Mouse (Mus musculus) spleen, adult 2 months (tissue): ENCODE measurements around the gene Tmem82. TPM values are rescaled to one million over a fixed set of nuclear protein-coding genes. Genes with fewer than 3 reads are reported as not detected.

Source experiments
- DNase-seq, 2 experiments: peaks; one replicate each; pipeline versions ENCODE4 v3.0.0 to v3.0.0-alpha.2; 2012 to 2021; ENCODE audit warnings: low spot score in 2 of 2, low read depth in 1 of 2
- H3K27ac ChIP-seq: fragments of 200-500 bp; 2 replicates; pipeline ENCODE4 v1.5.1; 2012; ENCODE audit warnings: low read length, inconsistent platforms; ENCODE audit not compliant: insufficient read depth
- H3K27me3 ChIP-seq: fragments of 200-500 bp; 2 replicates; pipeline ENCODE4 v1.6.1; 2012; ENCODE audit warnings: mild to moderate bottlenecking, moderate library complexity, low read length, inconsistent platforms; ENCODE audit not compliant: control insufficient read depth, insufficient read depth
- H3K36me3 ChIP-seq: fragments of 200-500 bp; 2 replicates; pipeline ENCODE4 v1.6.1; 2012; ENCODE audit warnings: mild to moderate bottlenecking, low read length, inconsistent platforms; ENCODE audit not compliant: control insufficient read depth, insufficient read depth
- H3K4me1 ChIP-seq: fragments of 200-500 bp; 2 replicates; pipeline ENCODE4 v1.6.1; 2011; ENCODE audit warnings: inconsistent platforms; ENCODE audit not compliant: control insufficient read depth, insufficient read depth, insufficient read length
- H3K4me3 ChIP-seq: fragments of 200-500 bp; 2 replicates; pipeline ENCODE4 v1.5.1; 2011; ENCODE audit warnings: mild to moderate bottlenecking, inconsistent platforms; ENCODE audit not compliant: insufficient read depth, insufficient read length; ENCODE audit errors: extremely low read depth
- CTCF ChIP-seq: fragments of 200-500 bp; IDR thresholded peaks from 2 replicates; pipeline ENCODE4 v1.5.1; 2011; ENCODE audit warnings: mild to moderate bottlenecking, inconsistent platforms; ENCODE audit not compliant: insufficient read depth, insufficient read length, insufficient replicate concordance; ENCODE audit errors: extremely low read depth
- POLR2A ChIP-seq: fragments of 200-500 bp; IDR thresholded peaks from 2 replicates; pipeline ENCODE4 v1.6.1; 2011; ENCODE audit warnings: low read depth, low read length, inconsistent platforms
- WGBS: fragments of 180-500 bp; shearing (Covaris S2); methylation state at CpG from one replicate; pipeline ENCODE4 v1.1.7; 2018; 5-methylcytosine and 5-hydroxymethylcytosine counted together
- polyA plus RNA-seq: library from polyadenylated mRNA; depleted of rRNA; stranded (reverse); fragments of >200 nt; gene quantifications from 2 replicates; pipeline ENCODE4 v1.2.3, GENCODE M21; 2012; rRNA removed

Tmem82 gene
- polyA plus RNA-seq, 1 experiment: 0.56 TPM

- TF ChIP-seq POLR2A (no peak), CTCF (no peak)
- WGBS: 91% methylated on average over 6 of the region's 6 CpGs
- Histone ChIP-seq H3K36me3 (no peaks in the 10 kb centered on the region), H3K27me3 (no peaks in the 10 kb centered on the region), H3K4me3 (no peak overlapping the region), H3K27ac (no peak overlapping the region), H3K4me1 (no peaks in the 10 kb centered on the region)
- DNase-seq: no peak
Observed at GRCm38 (mm10) chr4:141566187-141566586, 52.2 kb downstream of the Tmem82 start.

- Histone ChIP-seq H3K36me3 (no peaks in the 10 kb centered on the region), H3K4me3 (no peak overlapping the region), H3K27ac (no peak overlapping the region), H3K4me1 (no peaks in the 10 kb centered on the region), H3K27me3 (no peaks in the 10 kb centered on the region)
- 64% methylated on average over 7 of the region's 7 CpGs for whole genome bisulfite sequencing
- TF ChIP-seq CTCF: no peak
- no peak for TF ChIP-seq POLR2A
- DNase-seq: no peak
Observed at GRCm38 (mm10) chr4:141565325-141565724, 53.1 kb downstream of the Tmem82 start.

- Histone ChIP-seq H3K27ac (no peak overlapping the region), H3K27me3 (no peaks in the 10 kb centered on the region), H3K36me3 (no peaks in the 10 kb centered on the region), H3K4me3 (no peak overlapping the region), H3K4me1 (no peaks in the 10 kb centered on the region)
- no peak for DNase-seq
- TF ChIP-seq CTCF (no peak), POLR2A (no peak)
- WGBS: 80% methylated on average over 3 of the region's 3 CpGs
Observed at GRCm38 (mm10) chr4:141564660-141565059, 53.8 kb downstream of the Tmem82 start.

- DNase-seq: no peak
- Histone ChIP-seq H3K27me3 (no peaks in the 10 kb centered on the region), H3K27ac (no peak overlapping the region), H3K4me3 (no peak overlapping the region), H3K4me1 (no peaks in the 10 kb centered on the region), H3K36me3 (no peaks in the 10 kb centered on the region)
- TF ChIP-seq CTCF: no peak
- no peak for TF ChIP-seq POLR2A
- 93% methylated on average over 4 of the region's 4 CpGs for WGBS
Observed at GRCm38 (mm10) chr4:141564209-141564608, 54.2 kb downstream of the Tmem82 start.

Other genes starting within 250 kb of the Tmem82 start
- 0.32 TPM in 1 of 2 replicates, not detected in the other for gene Clcnka, start 219.9 kb downstream of the Tmem82 start, polyA plus RNA-seq
- gene Clcnkb, start 202.6 kb downstream of the Tmem82 start, polyA plus RNA-seq: 0.07 TPM in 1 of 2 replicates, not detected in the other
- 2.4 and 2.5 TPM in 2 replicates for gene Hspb7, start 197.9 kb downstream of the Tmem82 start, polyA plus RNA-seq
- gene Srarp, start 182.5 kb downstream of the Tmem82 start, polyA plus RNA-seq: not detected in 2 replicates
- 35.0 and 45.2 TPM in 2 replicates for gene Zbtb17, start 174.0 kb downstream of the Tmem82 start, polyA plus RNA-seq
- gene Spen, start 80.0 kb downstream of the Tmem82 start, polyA plus RNA-seq: 28.2 and 34.1 TPM in 2 replicates
- 8.4 and 10.1 TPM in 2 replicates for gene Fblim1, start 12.5 kb downstream of the Tmem82 start, polyA plus RNA-seq
- 0.34 and 0.43 TPM in 2 replicates for gene Slc25a34, start 5.2 kb upstream of the Tmem82 start, polyA plus RNA-seq
- gene Plekhm2, start 46.3 kb upstream of the Tmem82 start, polyA plus RNA-seq: 48.1 and 51.6 TPM in 2 replicates
- gene Rsc1a1, start 67.0 kb upstream of the Tmem82 start, polyA plus RNA-seq: 4.4 and 9.2 TPM in 2 replicates
- 8.7 and 15.9 TPM in 2 replicates for gene Ddi2, start 104.8 kb upstream of the Tmem82 start, polyA plus RNA-seq
- 0.15 and 0.18 TPM in 2 replicates for gene Agmat, start 128.0 kb upstream of the Tmem82 start, polyA plus RNA-seq
- 6.6 and 8.0 TPM in 2 replicates for gene Dnajc16, start 172.3 kb upstream of the Tmem82 start, polyA plus RNA-seq
- 18.4 and 25.1 TPM in 2 replicates for gene Casp9, start 175.0 kb upstream of the Tmem82 start, polyA plus RNA-seq
- gene Cela2a, start 207.5 kb upstream of the Tmem82 start, polyA plus RNA-seq: 18,445 and 18,883 TPM in 2 replicates
- 84.6 and 1,887 TPM in 2 replicates for gene Ctrc, start 227.7 kb upstream of the Tmem82 start, polyA plus RNA-seq